Mouse (Mus musculus): ENCODE data around the gene Tspan13. TPM values are rescaled to one million over a fixed set of nuclear protein-coding genes. Genes with fewer than 3 reads are reported as not detected.

The Tspan13 gene
- polyA plus RNA-seq, 1 experiment from 2014 or later: 108 TPM

DNA sequence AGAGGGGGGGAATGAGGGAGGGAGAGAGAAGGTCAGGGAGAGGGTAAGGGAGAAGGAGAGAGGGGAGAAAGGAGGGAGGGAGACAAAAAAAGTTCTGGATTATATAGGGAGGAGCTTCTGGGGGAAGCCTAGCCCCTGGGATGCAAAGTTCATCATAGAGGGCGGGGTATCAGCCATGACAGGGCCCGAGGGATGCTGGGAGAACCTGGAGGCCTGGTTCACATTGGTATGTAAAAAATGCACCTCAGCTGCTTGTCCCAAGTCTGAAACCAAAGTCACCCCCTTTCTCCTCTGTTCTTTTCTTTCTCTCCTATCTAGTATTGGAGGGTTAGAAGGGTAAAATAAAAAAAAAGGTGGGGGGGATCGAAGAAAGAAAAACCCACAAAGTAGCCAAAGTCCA is 22.2 kb downstream of the Tspan13 start:
- H3K36me3 ChIP-seq (ENCODE audit: insufficient read depth): no peaks in the 10 kb centered on the region; the same call in 1 of the 2 replicates
- no peaks in the 10 kb centered on the region for H3K9me3 ChIP-seq (ENCODE audit: low read depth, low read length)
- ATAC-seq (ENCODE audit: insufficient read depth) (no peak), DNase-seq (no peak)
- H3K27me3 ChIP-seq (ENCODE audit: insufficient read depth, low read length): no peaks in the 10 kb centered on the region
- H3K4me1 ChIP-seq (ENCODE audit: insufficient read depth): no peaks in the 10 kb centered on the region
- H3K4me2 ChIP-seq: no peak overlapping the region
- WGBS: 74% methylated on average over 3 of the region's 3 CpGs
- no peak for TF ChIP-seq CTCF (IDR thresholded peaks at IDR 0.05; ENCODE audit: low read depth)
- no peak overlapping the region for H3K9ac ChIP-seq
- H3K4me3 ChIP-seq (ENCODE audit: low read depth, low read length): no peak overlapping the region
- H3K27ac ChIP-seq (ENCODE audit: low read depth): no peak overlapping the region

DNA sequence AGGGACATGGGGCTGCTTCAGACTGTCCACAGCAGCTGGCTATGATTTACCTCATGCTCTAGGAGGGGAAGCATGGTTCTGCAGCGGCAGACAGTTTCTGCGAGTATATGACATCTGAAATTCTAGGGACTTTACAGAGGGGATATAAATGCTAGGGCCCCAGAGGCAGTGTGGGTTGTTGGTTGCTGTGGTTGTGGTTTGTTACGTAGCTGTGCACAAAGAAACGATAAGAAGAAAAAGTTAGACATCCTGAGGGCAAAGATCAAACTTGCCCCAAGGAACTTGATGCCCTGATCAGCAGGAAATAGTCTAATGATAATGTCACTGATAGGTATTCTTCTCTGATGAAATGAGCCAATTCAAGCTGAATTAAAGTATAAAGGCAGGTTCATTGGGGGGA is 22.7 kb downstream of the Tspan13 start:
- no peak for TF ChIP-seq CTCF (IDR thresholded peaks at IDR 0.05; ENCODE audit: low read depth)
- ATAC-seq (ENCODE audit: insufficient read depth) (no peak), DNase-seq (no peak)
- Histone ChIP-seq H3K27me3 (ENCODE audit: insufficient read depth, low read length) (no peaks in the 10 kb centered on the region), H3K9ac (no peak overlapping the region), H3K4me3 (ENCODE audit: low read depth, low read length) (no peak overlapping the region), H3K27ac (ENCODE audit: low read depth) (no peak overlapping the region), H3K4me1 (ENCODE audit: insufficient read depth) (no peaks in the 10 kb centered on the region), H3K9me3 (ENCODE audit: low read depth, low read length) (no peaks in the 10 kb centered on the region), H3K36me3 (ENCODE audit: insufficient read depth) (no peaks in the 10 kb centered on the region; the same call in 1 of the 2 replicates), H3K4me2 (no peak overlapping the region)
- WGBS: 83% methylated on average over 4 of the region's 4 CpGs

DNA sequence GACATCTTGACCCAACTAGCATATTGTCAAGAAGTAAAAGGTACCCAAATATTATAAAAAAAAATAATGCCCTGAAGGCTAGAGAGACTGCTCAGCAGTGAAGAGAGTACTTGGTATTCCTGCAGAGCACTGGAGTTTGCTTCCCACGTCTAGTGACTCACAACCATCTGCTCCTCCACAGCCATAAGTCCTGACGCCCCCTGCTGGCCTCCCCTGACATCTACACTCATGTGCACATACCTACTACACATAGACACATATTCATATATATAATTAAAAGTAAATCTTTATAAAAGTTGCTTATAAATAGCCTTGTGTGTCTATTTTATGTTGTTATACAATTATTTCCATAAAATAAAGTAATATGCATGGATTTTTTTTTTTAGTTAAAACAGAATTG is 24.5 kb downstream of the Tspan13 start:
- no peak for TF ChIP-seq CTCF (IDR thresholded peaks at IDR 0.05; ENCODE audit: low read depth)
- WGBS: 70% methylated on average over 2 of the region's 2 CpGs
- no peak for DNase-seq
- H3K36me3 ChIP-seq (ENCODE audit: insufficient read depth): no peaks in the 10 kb centered on the region; the same call in 1 of the 2 replicates
- no peaks in the 10 kb centered on the region for H3K27me3 ChIP-seq (ENCODE audit: insufficient read depth, low read length)
- no peak overlapping the region for H3K27ac ChIP-seq (ENCODE audit: low read depth)
- H3K4me1 ChIP-seq (ENCODE audit: insufficient read depth): no peaks in the 10 kb centered on the region
- no peak overlapping the region for H3K4me3 ChIP-seq (ENCODE audit: low read depth, low read length)
- H3K9ac ChIP-seq: no peak overlapping the region
- no peaks in the 10 kb centered on the region for H3K9me3 ChIP-seq (ENCODE audit: low read depth, low read length)
- ATAC-seq (ENCODE audit: insufficient read depth): no peak
- no peak overlapping the region for H3K4me2 ChIP-seq

DNA sequence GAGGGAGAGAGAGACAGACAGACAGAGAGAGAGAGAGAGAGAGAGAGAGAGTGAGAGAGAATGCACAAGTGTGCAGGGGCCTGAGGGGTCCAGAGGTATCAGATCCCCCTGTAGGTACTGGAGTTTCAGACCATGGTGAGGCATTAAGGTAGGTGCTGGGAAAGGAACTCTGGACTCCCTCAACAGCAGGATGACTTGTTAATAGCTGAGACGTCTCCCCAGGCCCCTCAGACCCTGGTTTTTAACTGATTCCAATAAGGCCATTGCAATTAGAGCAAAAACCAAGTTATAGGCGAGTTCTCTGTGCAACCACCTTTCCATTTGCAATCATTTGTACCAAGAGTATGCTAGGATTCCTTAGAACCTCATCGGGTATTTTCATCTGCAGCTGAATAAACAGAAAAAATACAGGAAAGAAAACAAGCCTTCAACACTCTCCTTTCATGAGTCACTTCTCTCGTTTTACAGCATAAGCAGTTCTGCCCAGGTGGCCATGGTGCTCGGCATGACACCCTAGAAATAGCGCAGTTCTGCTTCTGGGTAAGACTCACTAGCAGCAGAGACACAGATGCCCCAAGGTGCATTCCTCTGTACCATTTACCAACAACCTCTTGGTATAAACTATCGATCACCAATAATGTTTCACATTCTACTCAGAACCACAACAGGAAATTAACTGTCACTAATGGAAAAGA is 28.9 kb downstream of the Tspan13 start:
- no peaks in the 10 kb centered on the region for H3K36me3 ChIP-seq (ENCODE audit: insufficient read depth)
- H3K4me1 ChIP-seq (ENCODE audit: insufficient read depth): no peaks in the 10 kb centered on the region
- ATAC-seq (ENCODE audit: insufficient read depth) (no peak), DNase-seq (no peak)
- H3K27me3 ChIP-seq (ENCODE audit: insufficient read depth, low read length): no peaks in the 10 kb centered on the region
- no peak for TF ChIP-seq CTCF (IDR thresholded peaks at IDR 0.05; ENCODE audit: low read depth)
- no peak overlapping the region for H3K4me3 ChIP-seq (ENCODE audit: low read depth, low read length)
- H3K9me3 ChIP-seq (ENCODE audit: low read depth, low read length): no peaks in the 10 kb centered on the region
- H3K4me2 ChIP-seq: no peak overlapping the region
- no peak overlapping the region for H3K27ac ChIP-seq (ENCODE audit: low read depth)
- WGBS: 62% methylated on average over 7 of the region's 7 CpGs
- no peak overlapping the region for H3K9ac ChIP-seq

DNA sequence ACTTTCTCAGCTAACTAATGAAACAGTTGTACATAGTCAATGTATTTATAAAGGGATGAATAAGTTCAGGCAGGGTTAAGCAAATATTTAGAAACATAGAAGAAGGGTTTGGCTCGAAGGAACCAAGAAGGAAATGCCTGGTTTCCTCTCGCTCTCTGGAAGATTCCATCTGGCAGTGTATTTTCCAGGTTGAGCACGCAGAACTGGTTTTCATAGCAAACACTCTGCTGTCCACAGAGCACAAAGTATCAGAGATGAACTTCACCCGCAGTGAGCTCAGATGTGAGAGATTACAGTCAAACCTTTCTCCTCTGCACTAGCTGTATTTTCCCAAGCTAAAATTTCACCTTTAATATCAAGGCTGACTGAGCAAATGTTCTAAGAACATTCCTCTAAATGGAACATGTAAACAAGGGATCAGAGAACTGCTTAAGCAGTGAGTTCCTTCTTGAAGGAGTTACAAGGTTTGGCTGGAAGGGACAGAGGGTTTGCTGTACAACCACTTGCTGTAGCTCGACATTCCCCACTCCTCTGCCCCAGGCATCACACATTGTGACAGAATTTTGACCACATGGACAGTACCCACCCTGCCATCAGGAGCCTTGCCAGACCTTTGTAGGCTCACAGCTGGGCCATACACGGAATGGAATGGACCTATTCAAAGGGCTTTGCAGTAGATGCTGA is 33.8 kb downstream of the Tspan13 start:
- Histone ChIP-seq H3K27ac (ENCODE audit: low read depth) (peak overlapping the region; percentile 21), H3K36me3 (ENCODE audit: insufficient read depth) (no peaks in the 10 kb centered on the region), H3K4me1 (ENCODE audit: insufficient read depth) (no peaks in the 10 kb centered on the region), H3K27me3 (ENCODE audit: insufficient read depth, low read length) (no peaks in the 10 kb centered on the region), H3K9ac (no peak overlapping the region), H3K9me3 (ENCODE audit: low read depth, low read length) (no peaks in the 10 kb centered on the region), H3K4me3 (ENCODE audit: low read depth, low read length) (no peak overlapping the region), H3K4me2 (no peak overlapping the region)
- ATAC-seq (ENCODE audit: insufficient read depth) (no peak), DNase-seq (peak; percentile 57)
- 24% methylated on average over 6 of the region's 6 CpGs for WGBS
- TF ChIP-seq CTCF (IDR thresholded peaks at IDR 0.05; ENCODE audit: low read depth): no peak

DNA sequence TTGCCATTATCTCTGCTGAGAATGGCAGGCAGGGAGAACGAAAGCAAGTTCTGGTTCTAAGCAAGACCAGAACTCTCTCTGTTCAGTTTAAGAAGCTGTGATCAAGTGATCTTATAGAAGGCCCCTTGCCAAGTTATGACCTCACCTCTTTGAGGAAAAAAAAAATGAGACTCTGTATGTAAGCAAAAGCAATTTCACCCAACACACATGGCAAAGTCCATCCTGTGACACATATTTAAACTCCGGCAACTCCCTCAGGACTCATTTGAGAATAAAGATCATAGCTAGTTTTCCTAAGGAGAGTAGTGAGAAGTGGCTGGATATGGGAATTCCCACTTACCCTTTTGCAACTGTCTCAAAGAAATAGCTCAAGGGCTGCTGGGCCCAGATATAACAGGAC is 34.7 kb downstream of the Tspan13 start:
- Histone ChIP-seq H3K4me1 (ENCODE audit: insufficient read depth) (no peaks in the 10 kb centered on the region), H3K4me3 (ENCODE audit: low read depth, low read length) (no peak overlapping the region), H3K9me3 (ENCODE audit: low read depth, low read length) (no peaks in the 10 kb centered on the region), H3K9ac (no peak overlapping the region), H3K4me2 (no peak overlapping the region), H3K27me3 (ENCODE audit: insufficient read depth, low read length) (no peaks in the 10 kb centered on the region), H3K27ac (ENCODE audit: low read depth) (no peak overlapping the region), H3K36me3 (ENCODE audit: insufficient read depth) (no peaks in the 10 kb centered on the region)
- DNase-seq (peak; percentile 61), ATAC-seq (ENCODE audit: insufficient read depth) (no peak)
- TF ChIP-seq CTCF (IDR thresholded peaks at IDR 0.05; ENCODE audit: low read depth): no peak
- 51% methylated on average over 2 of the region's 2 CpGs for WGBS

DNA sequence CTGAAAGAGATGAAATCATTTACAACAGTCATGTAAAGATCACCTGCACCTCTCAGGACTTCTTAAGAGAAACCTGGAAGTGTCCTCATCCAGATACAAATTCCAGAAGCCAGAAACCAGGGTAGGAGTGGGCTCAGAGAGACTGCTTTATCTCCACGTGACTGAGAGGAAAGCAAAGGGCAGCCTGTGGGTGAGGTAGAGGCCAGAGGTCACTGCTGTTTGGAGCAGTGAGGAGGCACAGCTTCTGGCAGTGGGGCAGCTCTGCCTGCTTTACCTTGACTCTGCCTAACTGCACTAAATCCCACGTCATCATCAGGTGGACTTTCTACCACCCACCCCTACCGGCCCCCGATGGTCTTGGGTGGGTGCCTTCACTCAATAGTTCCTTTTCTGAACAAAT is 37.6 kb downstream of the Tspan13 start:
- Histone ChIP-seq H3K27ac (ENCODE audit: low read depth) (no peak overlapping the region), H3K9me3 (ENCODE audit: low read depth, low read length) (no peaks in the 10 kb centered on the region), H3K4me3 (ENCODE audit: low read depth, low read length) (no peak overlapping the region), H3K36me3 (ENCODE audit: insufficient read depth) (no peaks in the 10 kb centered on the region), H3K27me3 (ENCODE audit: insufficient read depth, low read length) (no peaks in the 10 kb centered on the region), H3K4me2 (no peak overlapping the region), H3K4me1 (ENCODE audit: insufficient read depth) (no peaks in the 10 kb centered on the region), H3K9ac (no peak overlapping the region)
- DNase-seq (no peak), ATAC-seq (ENCODE audit: insufficient read depth) (no peak)
- no peak for TF ChIP-seq CTCF (IDR thresholded peaks at IDR 0.05; ENCODE audit: low read depth)
- WGBS: 62% methylated on average over 4 of the region's 4 CpGs

Measured in lung, embryonic 14.5 days (tissue).